Mouse (Mus musculus): ENCODE results near the gene Lyplal1. TPM values are rescaled to one million over a fixed set of nuclear protein-coding genes. Genes with fewer than 3 reads are reported as not detected.

The Lyplal1 gene
- polyA plus RNA-seq, 1 experiment, result 0.78 TPM

GRCm38 (mm10) chr1:186041841-186042240, 75.3 kb downstream of the Lyplal1 start:
- Histone ChIP-seq H3K36me3 (ENCODE audit: control insufficient read depth, insufficient read depth, low read length) (no peaks in the 10 kb centered on the region), H3K4me3 (ENCODE audit: extremely low read depth, insufficient read depth, insufficient read length) (no peak overlapping the region), H3K27ac (ENCODE audit: insufficient read depth, low read length) (no peak overlapping the region), H3K27me3 (ENCODE audit: control insufficient read depth, insufficient read depth, low read length) (no peaks in the 10 kb centered on the region), H3K4me1 (ENCODE audit: control insufficient read depth, insufficient read depth, insufficient read length) (no peaks in the 10 kb centered on the region)
- DNase-seq (ENCODE audit: low read depth in 1 of 2, low spot score in 2 of 2), result no peak
- WGBS, result 73% methylated on average over 1 of the region's 1 CpGs
- TF ChIP-seq CTCF (IDR thresholded peaks at IDR 0.05; ENCODE audit: extremely low read depth, insufficient read depth, insufficient read length, insufficient replicate concordance) (no peak), POLR2A (IDR thresholded peaks at IDR 0.05; ENCODE audit: low read depth, low read length) (no peak)

Data from spleen, adult 2 months (tissue).